Mouse (Mus musculus): ENCODE results near the gene Ptpn4.

GRCm38 (mm10) chr1:119867300-119867699 is 29.9 kb upstream of the Ptpn4 start:
- TF ChIP-seq CTCF (IDR thresholded peaks at IDR 0.05 in 2 of 3, conservative IDR thresholded peaks at IDR 0.05 in 1 of 3; ENCODE audit: control insufficient read depth in 1 of 3, insufficient read depth in 1 of 3, low read depth in 2 of 3, low read length in 3 of 3, poor library complexity in 1 of 3, severe bottlenecking in 1 of 3), result no peak
- no peak for TF ChIP-seq ZMIZ1 (IDR thresholded peaks at IDR 0.05; ENCODE audit: low read depth, low read length)
- TF ChIP-seq TBP (IDR thresholded peaks at IDR 0.05; ENCODE audit: low read depth, low read length), result no peak
- no peak for TF ChIP-seq HCFC1 (IDR thresholded peaks at IDR 0.05; ENCODE audit: low read depth, low read length)
- TF ChIP-seq POLR2A (IDR thresholded peaks at IDR 0.05; ENCODE audit: control insufficient read depth in 1 of 2, insufficient read depth in 1 of 2, low read depth in 1 of 2, low read length in 2 of 2, poor library complexity in 1 of 2), result no peak
- no peak for TF ChIP-seq ZNF384 (IDR thresholded peaks at IDR 0.05; ENCODE audit: low read depth, low read length)
- no peak for TF ChIP-seq MEF2A (IDR thresholded peaks at IDR 0.05; ENCODE audit: extremely low read depth, insufficient replicate concordance, low read depth, low read length, poor library complexity, severe bottlenecking)
- TF ChIP-seq USF1 (IDR thresholded peaks at IDR 0.05; ENCODE audit: low read depth, low read length), result no peak
- TF ChIP-seq MAX (IDR thresholded peaks at IDR 0.05; ENCODE audit: low read length), result no peak
- no peak for TF ChIP-seq MAFK (IDR thresholded peaks at IDR 0.05; ENCODE audit: borderline replicate concordance, low read depth, low read length)
- no peak for TF ChIP-seq TCF12 (IDR thresholded peaks at IDR 0.05; ENCODE audit: low read depth, low read length)
- no peak for TF ChIP-seq POLR2AphosphoS5 (IDR thresholded peaks at IDR 0.05; ENCODE audit: borderline replicate concordance, low read depth, low read length)
- no peak for TF ChIP-seq GATA1 (IDR thresholded peaks at IDR 0.05; ENCODE audit: low read depth, low read length)
- TF ChIP-seq ZC3H11A (IDR thresholded peaks at IDR 0.05; ENCODE audit: low read depth, low read length), result no peak

All from MEL (cell line).